Mouse (Mus musculus): ENCODE measurements around the gene Cby1. TPM values are rescaled to one million over a fixed set of nuclear protein-coding genes. Genes with fewer than 3 reads are reported as not detected.
"Not testable (repeated sequence)": the region's sequence is repeated elsewhere in the genome, so short reads cannot be mapped to it uniquely, and the experiment has no call there.

Cby1 gene
- polyA plus RNA-seq, 1 experiment from 2014 or later, result 109 TPM

DNA sequence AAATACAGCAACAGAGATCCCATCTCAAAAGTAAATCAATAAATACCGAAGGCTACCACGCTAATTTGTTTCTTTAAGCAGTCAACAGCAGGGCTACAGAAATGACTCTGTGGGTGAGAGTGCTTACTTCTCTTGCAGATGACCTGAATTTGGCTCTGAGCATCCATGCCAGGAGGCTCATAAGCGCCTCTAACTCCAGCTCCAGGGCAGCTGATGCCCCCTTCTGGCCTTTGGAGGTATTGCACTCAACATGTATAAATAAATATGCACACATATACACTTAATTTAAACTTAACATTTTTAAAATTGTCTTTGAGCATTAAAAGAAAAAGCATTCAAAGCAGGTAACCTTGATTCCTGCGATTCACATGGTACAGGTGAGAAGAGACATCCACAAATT, 7.5 kb upstream of the Cby1 start:
- 77% methylated on average over 4 of the region's 4 CpGs for WGBS
- Histone ChIP-seq H3K27me3 (no peaks in the 10 kb centered on the region), H3K9me3 (replicated peaks) (no peaks in the 10 kb centered on the region), H3K4me3 (no peak overlapping the region), H3K4me1 (no peaks in the 10 kb centered on the region), H3K4me2 (no peak overlapping the region), H3K36me3 (ENCODE audit: poor library complexity, severe bottlenecking) (peaks cover 42% of the 10 kb centered on the region), H3K27ac (no peak overlapping the region), H3K9ac (no peak overlapping the region)
- no peak for ATAC-seq

DNA sequence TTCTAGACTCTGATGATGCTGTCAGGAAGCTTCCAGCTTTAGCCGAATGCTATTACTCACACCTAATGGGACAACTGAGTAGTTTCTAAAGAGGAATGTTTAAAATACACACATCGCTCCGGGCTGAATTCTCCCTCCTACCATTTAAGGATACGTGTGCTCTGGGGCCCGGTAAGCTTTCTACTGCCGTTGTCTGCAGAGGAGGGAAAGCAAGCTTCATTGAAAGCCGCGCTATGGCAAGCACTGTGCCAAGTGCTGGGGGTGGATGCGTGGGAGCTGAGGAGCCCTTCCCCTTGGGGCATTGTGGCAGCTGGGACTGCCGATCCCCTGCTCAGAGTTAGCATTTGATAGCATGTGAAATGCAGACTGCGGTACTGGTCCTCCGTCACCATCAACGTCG, 2.5 kb upstream of the Cby1 start:
- Histone ChIP-seq H3K36me3 (ENCODE audit: poor library complexity, severe bottlenecking) (peaks cover 17% of the 10 kb centered on the region), H3K4me3 (no peak overlapping the region), H3K4me1 (peaks cover 7% of the 10 kb centered on the region), H3K9ac (no peak overlapping the region), H3K9me3 (replicated peaks) (no peaks in the 10 kb centered on the region), H3K27me3 (no peaks in the 10 kb centered on the region), H3K27ac (no peak overlapping the region), H3K4me2 (no peak overlapping the region)
- WGBS, result 94% methylated on average over 14 of the region's 14 CpGs
- ATAC-seq, result no peak

- peaks cover 7% of the 10 kb centered on the region for H3K4me1 ChIP-seq
- no peaks in the 10 kb centered on the region for H3K27me3 ChIP-seq
- WGBS, result 6% methylated on average over 16 of the region's 16 CpGs
- peak; percentile 21; the same call in 1 of the 2 replicates for ATAC-seq
- H3K36me3 ChIP-seq (ENCODE audit: poor library complexity, severe bottlenecking), result peaks cover 25% of the 10 kb centered on the region
- H3K4me2 ChIP-seq, result peak overlapping the region; percentile 84
- H3K4me3 ChIP-seq, result peak overlapping the region; percentile 72
- H3K9me3 ChIP-seq (replicated peaks), result no peaks in the 10 kb centered on the region
- peak overlapping the region; percentile 92 for H3K27ac ChIP-seq
- peak overlapping the region; percentile 91 for H3K9ac ChIP-seq
Observed at GRCm38 (mm10) chr15:79657837-79658530, 1.0 kb upstream of the Cby1 start.

- no peak for ATAC-seq
- Histone ChIP-seq H3K4me1 (peaks cover 7% of the 10 kb centered on the region), H3K27ac (no peak overlapping the region), H3K36me3 (ENCODE audit: poor library complexity, severe bottlenecking) (peaks cover 40% of the 10 kb centered on the region), H3K9me3 (replicated peaks) (no peaks in the 10 kb centered on the region), H3K9ac (no peak overlapping the region), H3K4me2 (no peak overlapping the region), H3K27me3 (no peaks in the 10 kb centered on the region), H3K4me3 (no peak overlapping the region)
- 78% methylated on average over 4 of the region's 4 CpGs for WGBS
Observed at GRCm38 (mm10) chr15:79661852-79662251, 2.9 kb downstream of the Cby1 start.

- no peak overlapping the region for H3K4me3 ChIP-seq
- H3K4me2 ChIP-seq, result no peak overlapping the region
- H3K4me1 ChIP-seq, result peaks cover 5% of the 10 kb centered on the region
- no peak for ATAC-seq
- H3K9ac ChIP-seq, result no peak overlapping the region
- H3K27me3 ChIP-seq, result no peaks in the 10 kb centered on the region
- WGBS, result 93% methylated on average over 8 of the region's 8 CpGs
- H3K36me3 ChIP-seq (ENCODE audit: poor library complexity, severe bottlenecking), result peaks cover 56% of the 10 kb centered on the region
- H3K27ac ChIP-seq, result no peak overlapping the region
- no peaks in the 10 kb centered on the region for H3K9me3 ChIP-seq (replicated peaks)
Observed at GRCm38 (mm10) chr15:79664666-79665065, 5.7 kb downstream of the Cby1 start.

DNA sequence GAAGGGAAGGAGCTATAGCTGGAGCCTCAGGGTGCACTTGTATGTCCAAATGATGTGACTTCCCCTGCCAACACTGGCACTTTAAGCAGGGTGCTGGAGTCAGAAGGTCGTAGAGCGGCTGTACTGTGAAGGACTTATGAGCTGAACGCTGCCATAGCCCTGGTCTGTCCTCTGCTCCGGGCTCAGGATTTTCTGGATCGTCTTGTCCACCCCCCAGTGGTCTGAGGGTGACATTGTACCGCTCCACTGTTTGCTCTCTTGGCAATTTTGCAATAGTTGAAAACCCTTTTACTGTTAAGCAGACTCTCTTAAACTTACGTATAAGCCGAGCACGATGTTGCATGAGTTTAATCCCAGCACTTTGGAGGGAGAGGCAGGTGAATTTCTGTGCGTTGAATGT, 10.2 kb downstream of the Cby1 start:
- no peak overlapping the region for H3K4me2 ChIP-seq
- no peaks in the 10 kb centered on the region for H3K9me3 ChIP-seq (replicated peaks)
- H3K4me3 ChIP-seq, result no peak overlapping the region
- peaks cover 51% of the 10 kb centered on the region for H3K36me3 ChIP-seq (ENCODE audit: poor library complexity, severe bottlenecking)
- no peak for ATAC-seq
- no peak overlapping the region for H3K27ac ChIP-seq
- 75% methylated on average over 10 of the region's 10 CpGs for WGBS
- H3K4me1 ChIP-seq, result peaks cover 7% of the 10 kb centered on the region
- no peaks in the 10 kb centered on the region for H3K27me3 ChIP-seq
- no peak overlapping the region for H3K9ac ChIP-seq

- peak within 1 kb of the TSS; percentile 54; the same call in 1 of the 2 replicates for H3K27ac ChIP-seq
- 19% methylated on average over 33 of the region's 33 CpGs for WGBS
Observed at GRCm38 (mm10) chr15:79670249-79670971, 11.4 kb downstream of the Cby1 start, which contains the start of gene Tomm22. Gene Tomm22, plus strand, starts transcription at chr15:79670861.

DNA sequence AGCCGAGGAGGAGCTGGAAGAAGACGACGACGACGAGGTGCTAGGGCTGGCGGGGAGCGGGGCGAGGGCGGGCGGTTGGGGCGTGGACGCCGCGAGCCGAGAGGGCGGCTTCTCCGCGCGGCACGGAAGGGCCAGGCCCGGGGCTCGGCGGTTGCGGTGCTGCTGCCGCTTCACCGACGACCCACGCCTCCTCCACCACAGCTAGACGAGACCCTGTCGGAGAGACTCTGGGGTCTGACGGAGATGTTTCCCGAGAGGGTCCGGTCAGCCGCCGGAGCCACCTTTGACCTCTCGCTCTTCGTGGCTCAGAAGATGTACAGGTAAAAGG, 11.9 kb downstream of the Cby1 start:
- Histone ChIP-seq H3K36me3 (ENCODE audit: poor library complexity, severe bottlenecking) (peaks cover 60% of the 10 kb centered on the region), H3K9ac (peak overlapping the region; percentile 86), H3K9me3 (replicated peaks) (no peaks in the 10 kb centered on the region), H3K27me3 (no peaks in the 10 kb centered on the region), H3K4me2 (peak overlapping the region; percentile 89), H3K27ac (peak overlapping the region; percentile 54; the same call in 1 of the 2 replicates), H3K4me1 (peaks cover 7% of the 10 kb centered on the region), H3K4me3 (peak overlapping the region; percentile 92)
- ATAC-seq, result peak; percentile 58
- 1% methylated on average over 36 of the region's 37 CpGs for WGBS

More at GRCm38 (mm10) chr15:79670249-79670971, 11.4 kb downstream of the Cby1 start, which contains the start of gene Tomm22:
- Histone ChIP-seq H3K4me1 (peaks cover 7% of the 10 kb centered on the region), H3K36me3 (ENCODE audit: poor library complexity, severe bottlenecking) (peaks cover 61% of the 10 kb centered on the region), H3K27me3 (no peaks in the 10 kb centered on the region), H3K4me3 (peak within 1 kb of the TSS; percentile 92), H3K4me2 (peak within 1 kb of the TSS; percentile 89), H3K9me3 (replicated peaks) (no peaks in the 10 kb centered on the region), H3K9ac (peak within 1 kb of the TSS; percentile 86)
- ATAC-seq, result peak; percentile 96

- peak overlapping the region; percentile 89 for H3K4me2 ChIP-seq
- not testable (repeated sequence) for H3K27ac ChIP-seq; H3K4me1 ChIP-seq; ATAC-seq; H3K27me3 ChIP-seq; H3K9me3 ChIP-seq (replicated peaks); H3K9ac ChIP-seq
- H3K4me3 ChIP-seq, result peak overlapping the region; percentile 92
- 85% methylated on average over 11 of the region's 11 CpGs for WGBS
- H3K36me3 ChIP-seq (ENCODE audit: poor library complexity, severe bottlenecking), result peaks cover 60% of the 10 kb centered on the region
Observed at GRCm38 (mm10) chr15:79671828-79672348, 12.9 kb downstream of the Cby1 start.

- Histone ChIP-seq H3K27me3 (no peaks in the 10 kb centered on the region), H3K4me2 (no peak overlapping the region), H3K36me3 (ENCODE audit: poor library complexity, severe bottlenecking) (peaks cover 48% of the 10 kb centered on the region), H3K4me3 (no peak overlapping the region), H3K4me1 (peaks cover 5% of the 10 kb centered on the region; the same call in 1 of the 2 replicates), H3K9me3 (replicated peaks) (no peaks in the 10 kb centered on the region), H3K27ac (no peak overlapping the region), H3K9ac (no peak overlapping the region)
- 89% methylated on average over 2 of the region's 2 CpGs for WGBS
- ATAC-seq, result no peak
Observed at GRCm38 (mm10) chr15:79677936-79678335, 18.9 kb downstream of the Cby1 start.

DNA sequence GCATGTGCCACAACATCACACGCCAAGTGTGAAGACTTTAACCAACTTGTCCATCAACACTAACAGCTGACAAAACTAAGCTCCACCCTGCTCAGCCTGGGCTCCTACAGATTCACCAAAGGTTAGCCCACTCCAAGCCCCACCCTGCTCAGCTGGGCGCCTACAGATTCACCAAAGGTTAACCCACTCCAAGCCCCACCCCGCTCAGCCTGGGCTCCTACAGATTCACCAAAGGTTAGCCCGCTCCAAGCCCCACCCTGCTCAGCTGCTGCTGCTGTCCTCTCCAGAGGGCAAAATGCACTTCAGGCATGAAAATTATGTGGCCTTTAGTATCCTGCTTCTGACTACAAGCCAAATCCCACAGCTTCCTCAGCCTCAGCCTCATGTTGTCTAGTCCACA, 23.0 kb downstream of the Cby1 start:
- no peak overlapping the region for H3K4me2 ChIP-seq
- H3K36me3 ChIP-seq (ENCODE audit: poor library complexity, severe bottlenecking), result peaks cover 8% of the 10 kb centered on the region; the same call in 1 of the 2 replicates
- no peak for ATAC-seq
- H3K27me3 ChIP-seq, result no peaks in the 10 kb centered on the region
- no peaks in the 10 kb centered on the region for H3K9me3 ChIP-seq (replicated peaks)
- H3K27ac ChIP-seq, result no peak overlapping the region
- no peak overlapping the region for H3K4me3 ChIP-seq
- H3K9ac ChIP-seq, result no peak overlapping the region
- peaks cover 44% of the 10 kb centered on the region for H3K4me1 ChIP-seq
- 89% methylated on average over 4 of the region's 4 CpGs for WGBS

- H3K4me1 ChIP-seq, result peaks cover 44% of the 10 kb centered on the region
- H3K4me2 ChIP-seq, result peak overlapping the region; percentile 85; the same call in 1 of the 2 replicates
- no peaks in the 10 kb centered on the region for H3K36me3 ChIP-seq (ENCODE audit: poor library complexity, severe bottlenecking)
- H3K9ac ChIP-seq, result peak overlapping the region; percentile 45; the same call in 1 of the 2 replicates
- H3K27ac ChIP-seq, result no peak overlapping the region
- H3K4me3 ChIP-seq, result no peak overlapping the region
- 90% methylated on average over 6 of the region's 6 CpGs for WGBS
- no peaks in the 10 kb centered on the region for H3K9me3 ChIP-seq (replicated peaks)
- ATAC-seq, result no peak
- H3K27me3 ChIP-seq, result no peaks in the 10 kb centered on the region
Observed at GRCm38 (mm10) chr15:79683146-79683545, 24.1 kb downstream of the Cby1 start.

All from forebrain, embryonic 13.5 days (tissue).